Mouse (Mus musculus): ENCODE data around the gene Zfyve21. TPM values are rescaled to one million over a fixed set of nuclear protein-coding genes. Genes with fewer than 3 reads are reported as not detected.

Gene Zfyve21
- total RNA-seq, 4 experiments from 2014 or later: 11.2 to 18.5 (median 15.2) TPM

DNA sequence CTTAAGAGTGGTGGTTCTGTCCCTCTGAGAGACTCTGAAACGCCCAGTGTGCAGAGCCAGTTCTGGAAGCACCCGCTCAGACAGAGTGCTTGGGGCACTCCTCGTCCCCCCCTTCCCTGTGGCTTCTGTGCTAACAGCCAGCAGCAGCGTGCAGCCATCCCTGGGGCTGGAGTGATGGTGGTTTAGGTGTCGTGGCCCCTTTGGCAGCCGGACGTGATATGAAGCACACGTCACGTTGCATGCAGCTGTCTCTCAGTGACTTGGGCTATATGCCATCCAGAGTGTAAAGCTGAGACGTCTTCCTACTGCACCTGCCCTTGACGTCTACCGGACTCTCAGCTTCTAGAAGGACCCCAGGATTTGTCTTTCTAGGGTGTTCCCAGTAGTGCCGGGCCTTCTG, 15.5 kb upstream of the Zfyve21 start:
- no peak for DNase-seq (ENCODE audit: low spot score in 2 of 2)

DNA sequence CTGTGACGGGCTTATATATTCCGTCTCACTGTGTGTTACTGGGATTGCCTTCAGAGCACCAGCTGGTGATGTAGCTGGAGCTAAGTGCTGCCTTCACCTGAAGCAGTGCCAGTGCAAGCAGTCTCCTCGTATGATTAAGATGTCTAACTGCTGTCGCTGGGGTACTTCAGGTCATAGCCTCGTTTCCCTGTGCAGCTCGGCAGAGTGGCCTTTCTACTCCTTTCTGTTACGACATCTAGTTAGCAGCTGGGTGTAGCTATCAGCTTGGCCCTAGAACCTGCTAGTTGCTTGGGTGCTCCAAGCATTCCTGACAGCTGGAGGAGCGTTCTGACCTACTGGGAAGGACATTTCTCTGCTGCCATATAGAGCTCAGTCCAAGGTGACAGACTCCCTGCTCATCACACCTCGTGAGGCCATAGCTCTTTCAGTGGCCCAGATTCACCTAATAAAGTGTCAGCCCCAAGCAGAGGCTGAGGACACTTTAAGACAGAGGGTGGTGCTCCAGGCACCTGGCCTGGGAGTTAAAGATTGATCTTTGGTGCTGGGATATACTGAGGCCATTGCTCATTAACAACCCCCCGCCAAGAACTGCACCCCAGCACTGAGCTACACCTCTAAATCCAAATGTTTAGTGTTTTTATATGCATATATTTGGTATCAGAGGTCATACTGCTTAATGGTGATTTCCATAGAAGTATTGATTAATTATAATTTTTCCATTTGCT, 13.3 kb upstream of the Zfyve21 start:
- no peak for DNase-seq (ENCODE audit: low spot score in 2 of 2)

DNA sequence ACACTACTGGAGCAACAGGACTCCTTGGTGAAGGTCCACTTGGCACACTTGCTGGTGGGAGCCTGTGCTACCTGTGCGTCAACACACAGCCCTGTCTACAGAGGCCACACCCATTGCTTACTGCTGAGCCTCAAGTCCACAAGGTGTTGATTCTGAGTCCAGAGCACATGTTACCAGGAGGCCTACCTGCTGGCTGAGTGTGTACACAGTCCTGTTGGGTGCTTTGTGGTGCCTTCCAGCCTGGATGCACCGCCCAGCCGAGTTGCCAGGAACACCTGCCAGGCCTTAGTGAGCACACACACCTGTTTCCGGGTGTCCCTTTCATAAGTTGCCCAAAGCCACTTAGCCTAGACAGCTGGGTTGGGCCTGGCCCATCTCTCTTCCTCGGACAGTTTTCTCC, 10.4 kb upstream of the Zfyve21 start:
- no peak for DNase-seq (ENCODE audit: low spot score in 2 of 2)

DNA sequence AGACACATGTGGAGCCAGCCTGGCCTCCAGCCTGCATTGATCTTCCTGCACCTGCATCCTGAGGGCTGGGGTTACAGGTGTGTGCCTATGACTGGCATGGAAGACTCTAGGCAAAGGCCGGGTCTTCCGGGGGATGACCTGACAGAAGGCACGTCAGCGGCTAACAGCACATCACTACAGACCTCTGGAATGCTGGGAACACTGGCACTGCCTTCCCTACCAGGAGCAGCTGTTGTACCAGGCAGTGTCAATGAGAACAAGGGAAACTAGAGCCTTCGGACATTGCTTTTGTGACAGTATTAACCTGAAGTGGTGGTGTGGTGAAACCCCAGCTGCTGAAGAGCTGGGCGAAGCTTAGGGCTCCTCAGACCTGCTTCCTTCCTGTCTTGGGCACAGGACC, 5.2 kb upstream of the Zfyve21 start:
- no peak for DNase-seq (ENCODE audit: low spot score in 2 of 2)

GRCm38 (mm10) chr12:111809762-111810161, 4.2 kb upstream of the Zfyve21 start:
- peak; percentile 65 to 81 for DNase-seq (ENCODE audit: low spot score in 2 of 2)

GRCm38 (mm10) chr12:111812075-111812474, 1.9 kb upstream of the Zfyve21 start:
- DNase-seq (ENCODE audit: low spot score in 2 of 2): no peak

DNA sequence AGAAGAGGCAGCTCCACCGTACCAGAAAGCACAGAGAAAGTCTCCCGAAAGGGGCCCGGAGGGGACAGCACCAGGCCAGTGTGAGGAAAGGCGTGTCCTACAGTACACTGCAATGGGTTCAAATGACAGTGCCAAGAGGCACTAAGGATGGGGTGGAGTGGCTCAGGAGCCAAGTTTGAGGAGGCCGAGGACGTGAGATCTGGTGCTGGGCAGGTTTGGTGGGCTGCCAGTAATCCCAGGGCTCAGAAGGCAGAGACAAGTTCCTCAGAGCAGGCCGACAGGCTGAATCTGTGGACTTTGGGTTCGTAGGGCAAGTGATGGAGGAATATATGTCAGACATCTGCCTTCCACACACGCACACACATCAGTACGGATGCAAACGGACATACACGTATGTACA, 1.4 kb upstream of the Zfyve21 start:
- no peak for DNase-seq (ENCODE audit: low spot score in 2 of 2)

DNA sequence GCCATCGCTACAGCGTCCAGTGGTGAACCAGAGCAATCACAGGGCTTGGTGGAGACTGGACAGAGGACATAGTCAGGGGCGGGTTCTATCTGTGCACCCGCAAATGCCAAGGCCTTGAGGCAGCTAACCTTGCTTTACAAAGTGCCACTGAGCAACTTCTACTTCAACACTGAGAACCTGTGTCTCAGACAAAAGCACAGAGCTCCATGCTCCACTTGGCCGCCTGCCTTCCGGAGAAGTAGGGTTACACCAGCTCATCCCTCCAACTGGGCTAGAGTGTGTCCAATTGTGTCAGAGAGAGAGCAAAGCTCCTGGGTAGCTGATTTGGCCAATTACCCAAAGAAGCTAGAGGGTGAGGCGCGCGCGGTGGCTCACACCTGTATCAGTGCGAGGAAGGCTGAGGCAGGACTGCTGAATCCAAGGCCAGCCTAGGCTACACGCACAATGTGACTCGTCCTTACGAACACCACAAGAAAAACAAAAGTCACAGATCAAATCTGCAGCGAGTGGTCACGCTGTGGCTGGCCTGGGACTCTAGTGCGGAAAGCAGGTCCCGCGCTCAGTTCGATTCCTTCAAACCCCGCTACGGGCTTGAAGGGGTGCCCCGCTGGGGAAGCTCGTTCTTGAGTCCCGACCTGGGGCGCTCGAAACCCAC, 732 bp upstream of the Zfyve21 start:
- DNase-seq (ENCODE audit: low spot score in 2 of 2): peak in 1 of 2 experiments; percentile 25

GRCm38 (mm10) chr12:111814769-111815762, 1.1 kb downstream of the Zfyve21 start:
- no peak for DNase-seq (ENCODE audit: low spot score in 2 of 2)

DNA sequence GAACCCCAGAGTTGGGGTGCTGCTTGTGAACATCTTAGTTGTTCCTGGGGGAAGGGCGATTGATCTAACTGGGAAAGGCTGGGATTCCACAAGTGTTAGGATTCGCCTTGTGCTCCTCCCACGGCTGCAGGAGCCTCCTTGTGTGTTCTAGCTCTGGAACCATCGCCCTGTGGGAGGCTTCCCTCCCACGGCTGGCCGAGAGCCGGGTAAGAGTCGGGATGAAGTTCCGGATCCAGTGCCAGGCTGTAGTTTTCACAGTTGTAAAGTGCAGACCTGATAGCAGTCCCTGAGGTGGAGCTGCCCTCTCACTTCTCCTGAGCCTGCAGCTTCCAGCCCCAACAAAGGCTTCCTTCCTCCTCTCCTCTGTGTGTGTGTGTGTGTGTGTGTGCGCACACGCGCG, 2.6 kb downstream of the Zfyve21 start:
- DNase-seq (ENCODE audit: low spot score in 2 of 2): peak in 1 of 2 experiments; percentile 42

- DNase-seq (ENCODE audit: low spot score in 2 of 2): no peak
These were observed 3.0 kb downstream of the Zfyve21 start for GRCm38 (mm10) chr12:111816967-111817366.

DNA sequence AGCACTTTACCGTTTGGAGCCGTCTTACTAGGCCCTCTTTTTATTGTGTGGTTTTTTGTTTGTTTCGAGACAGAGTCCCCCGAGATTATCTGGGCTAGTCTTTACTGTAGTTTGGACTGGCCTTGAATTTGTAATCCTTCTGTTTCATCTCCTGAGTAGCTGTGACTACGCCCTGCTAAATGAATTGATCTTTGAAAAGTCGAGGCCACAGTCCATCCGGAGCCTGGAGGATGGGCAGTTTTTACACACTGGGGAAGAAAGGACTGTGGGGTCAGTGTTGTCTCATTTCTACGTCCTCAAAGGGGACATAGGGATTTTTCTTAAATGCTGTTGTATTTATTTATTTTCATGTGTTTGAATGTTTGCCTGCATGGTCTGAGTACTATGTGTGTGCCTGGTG, 4.0 kb downstream of the Zfyve21 start:
- no peak for DNase-seq (ENCODE audit: low spot score in 2 of 2)

GRCm38 (mm10) chr12:111819936-111820335, 6.0 kb downstream of the Zfyve21 start:
- DNase-seq (ENCODE audit: low spot score in 2 of 2): no peak

DNA sequence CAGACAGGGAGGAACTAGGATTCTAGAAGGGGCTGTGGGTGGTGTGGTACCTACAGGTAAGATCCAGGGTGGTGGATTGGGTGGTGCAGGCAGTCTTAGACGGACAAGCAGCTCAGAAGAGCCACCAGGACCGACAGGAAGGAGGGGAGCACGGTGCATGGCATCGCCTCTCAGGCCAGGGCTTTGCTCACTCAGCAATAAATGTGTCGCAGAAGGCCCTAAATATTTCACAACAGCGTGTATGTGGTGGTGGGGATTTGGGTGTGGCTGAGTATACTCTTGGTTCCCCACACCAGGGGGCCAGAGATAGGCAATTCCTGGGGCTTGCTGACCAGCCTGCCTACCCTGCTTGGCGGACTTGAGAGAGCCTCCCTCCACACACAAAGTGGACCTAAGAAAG, 6.7 kb downstream of the Zfyve21 start:
- DNase-seq (ENCODE audit: low spot score in 2 of 2): no peak

DNA sequence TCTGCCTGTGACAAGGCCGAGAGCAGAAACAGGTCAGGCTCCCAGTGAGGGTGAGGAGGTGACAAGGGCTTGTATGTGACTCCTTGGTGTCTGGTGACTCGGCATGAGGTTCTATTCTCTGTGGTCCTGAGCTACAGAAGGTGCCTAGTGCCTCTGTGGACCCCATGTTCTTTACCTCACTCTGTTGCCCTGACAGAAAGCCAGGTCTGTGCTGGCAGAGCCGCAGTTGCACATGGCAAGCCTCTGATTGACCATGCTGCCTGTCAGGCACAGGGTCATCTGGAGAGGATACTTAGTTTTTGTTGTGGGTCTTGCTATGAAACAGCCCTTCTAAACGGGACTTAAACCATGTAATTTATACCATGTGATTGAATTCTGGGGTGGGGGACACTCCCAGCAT, 8.0 kb downstream of the Zfyve21 start:
- DNase-seq (ENCODE audit: low spot score in 2 of 2): no peak

GRCm38 (mm10) chr12:111827556-111827955, 13.6 kb downstream of the Zfyve21 start:
- DNase-seq (ENCODE audit: low spot score in 2 of 2): no peak

DNA sequence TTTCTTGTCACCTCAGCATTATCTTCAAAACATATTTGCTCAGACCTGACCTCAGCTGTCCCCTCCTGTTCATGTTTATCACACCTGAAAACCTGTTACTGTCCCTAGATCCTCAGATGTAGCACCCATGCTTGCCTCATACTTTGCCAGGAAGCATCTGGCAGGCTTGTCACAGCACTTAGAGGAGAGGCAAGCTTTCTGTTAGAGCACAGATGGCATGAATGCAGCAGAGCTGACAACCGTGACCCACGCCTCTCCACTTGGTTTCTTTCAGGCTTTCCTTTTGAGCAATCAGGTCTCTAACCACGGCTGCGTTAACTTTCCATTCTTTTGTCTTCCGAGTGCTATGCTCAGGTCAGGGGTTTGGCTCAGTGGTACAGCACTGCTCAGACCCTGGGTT, 15.5 kb downstream of the Zfyve21 start:
- no peak for DNase-seq (ENCODE audit: low spot score in 2 of 2)

DNA sequence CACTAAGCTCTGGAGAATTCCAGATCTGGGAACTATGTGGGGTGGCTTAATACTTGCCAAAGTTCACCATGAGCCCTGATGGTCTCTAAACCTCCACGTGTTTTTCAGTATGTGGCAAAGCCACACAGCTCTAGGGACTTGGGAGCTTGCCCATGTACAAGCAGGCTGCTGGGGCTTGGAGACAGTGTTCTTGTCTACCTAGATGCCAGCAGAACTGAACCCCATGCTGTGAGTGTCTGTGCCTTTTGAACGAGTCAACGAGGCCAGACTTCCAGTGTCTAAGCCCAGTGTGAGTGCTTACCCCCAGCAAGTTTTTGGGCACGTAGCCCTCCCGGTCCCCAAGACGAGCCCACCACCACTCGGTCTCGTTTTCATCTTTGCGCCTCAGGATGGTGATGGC, 16.0 kb downstream of the Zfyve21 start:
- DNase-seq (ENCODE audit: low spot score in 2 of 2): no peak

DNA sequence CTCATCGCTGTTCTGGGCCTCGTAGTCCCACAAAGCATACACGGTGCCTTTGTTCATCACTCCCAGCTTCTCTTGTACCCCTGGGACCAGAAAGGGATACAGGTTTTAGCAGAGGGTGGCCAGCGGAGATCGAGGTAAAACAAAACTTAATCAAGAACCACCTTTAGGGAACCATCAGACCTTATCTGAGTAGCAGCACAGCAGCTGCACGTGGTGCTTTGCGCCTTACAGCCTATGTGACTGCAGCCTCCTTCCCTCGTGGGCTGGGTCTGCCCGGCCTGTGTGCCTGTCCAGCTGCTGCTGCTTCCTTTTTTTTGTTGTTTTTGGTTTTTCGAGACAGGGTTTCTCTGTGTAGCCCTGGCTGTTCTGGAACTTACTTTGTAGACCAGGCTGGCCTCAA, 16.4 kb downstream of the Zfyve21 start:
- no peak for DNase-seq (ENCODE audit: low spot score in 2 of 2)

GRCm38 (mm10) chr12:111832643-111833042, 18.7 kb downstream of the Zfyve21 start:
- no peak for DNase-seq (ENCODE audit: low spot score in 2 of 2)

DNA sequence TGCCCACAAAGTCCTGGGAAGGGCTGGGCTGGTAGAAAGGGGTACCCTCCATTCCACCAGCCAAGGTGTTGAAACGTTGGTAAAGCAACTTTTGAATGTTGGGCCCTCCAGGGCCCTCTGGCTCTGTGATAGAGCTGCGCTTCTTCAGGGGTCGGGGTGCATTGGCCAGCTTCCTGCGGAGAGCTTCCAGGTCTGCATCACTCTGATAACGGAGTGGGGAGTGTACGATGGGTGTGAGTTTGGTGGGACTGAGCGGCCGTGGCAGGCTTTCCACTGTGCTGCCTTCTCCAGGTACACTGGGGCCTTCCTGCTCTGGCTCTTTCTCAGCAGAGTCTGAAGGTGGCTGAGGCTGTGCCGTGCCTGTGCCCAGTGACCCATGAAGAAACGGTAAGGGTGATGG, 19.5 kb downstream of the Zfyve21 start:
- no peak for DNase-seq (ENCODE audit: low spot score in 2 of 2)
